Mouse (Mus musculus): Measurements from ENCODE around the gene Fam118b.

The Fam118b gene

DNA sequence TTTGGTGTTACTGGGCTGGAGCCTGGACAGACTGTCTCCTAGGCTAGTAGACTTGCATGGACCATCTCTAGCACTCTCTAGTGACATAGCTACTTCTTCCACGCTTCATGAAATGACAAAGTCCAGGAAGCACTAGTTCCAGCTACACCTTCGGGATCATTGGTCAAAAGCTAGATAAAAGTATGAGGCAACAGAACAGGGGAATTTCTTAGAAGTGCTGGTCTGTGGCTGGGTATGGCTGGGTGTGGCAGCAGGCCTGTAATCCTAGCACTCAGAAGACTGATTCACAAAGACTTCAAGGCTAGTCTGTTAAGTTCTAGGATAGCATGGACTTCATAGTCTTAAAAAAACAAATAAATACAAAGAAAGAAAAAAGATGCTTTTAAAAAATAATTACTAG lies 4.2 kb downstream of the Fam118b start:
- DNase-seq: no peak

DNA sequence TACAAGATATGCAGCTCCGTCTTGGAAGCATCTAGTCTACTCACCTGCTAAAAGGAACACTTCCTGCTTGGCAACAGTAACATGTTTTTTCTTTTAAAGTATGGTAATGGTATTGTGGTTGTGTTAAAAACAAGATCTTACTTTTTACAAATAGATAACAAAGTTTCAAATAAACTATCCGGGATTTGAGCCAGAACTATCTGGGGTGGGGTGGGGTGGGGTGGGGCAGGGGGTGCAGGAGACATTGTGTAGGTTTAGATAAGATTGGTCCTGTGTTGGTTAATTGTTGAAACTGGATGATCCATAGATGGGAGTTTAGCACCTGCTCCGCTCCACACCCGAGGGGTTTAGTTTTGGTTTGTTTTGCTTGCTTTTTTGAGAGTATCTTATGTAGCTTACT lies 5.2 kb downstream of the Fam118b start:
- DNase-seq: no peak

DNA sequence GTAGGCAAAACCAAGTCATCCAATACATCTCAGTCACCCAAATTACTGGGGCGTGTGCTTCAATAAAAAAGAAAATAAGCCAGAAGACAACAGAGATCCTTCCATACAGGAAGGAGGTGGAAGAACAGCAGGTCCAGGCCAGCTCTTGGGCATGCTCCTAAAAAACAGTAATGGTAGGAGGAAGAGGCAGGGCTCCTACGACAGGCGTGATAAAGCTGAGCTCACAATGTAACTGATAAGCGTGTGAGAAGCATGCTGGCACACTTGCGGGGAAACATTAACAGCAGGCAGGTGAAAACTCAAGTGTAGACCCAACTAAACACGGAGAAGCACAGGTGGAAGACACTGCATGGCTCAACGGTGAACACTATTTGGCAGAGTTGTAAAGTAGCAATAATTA lies 10.2 kb downstream of the Fam118b start:
- no peak for DNase-seq

DNA sequence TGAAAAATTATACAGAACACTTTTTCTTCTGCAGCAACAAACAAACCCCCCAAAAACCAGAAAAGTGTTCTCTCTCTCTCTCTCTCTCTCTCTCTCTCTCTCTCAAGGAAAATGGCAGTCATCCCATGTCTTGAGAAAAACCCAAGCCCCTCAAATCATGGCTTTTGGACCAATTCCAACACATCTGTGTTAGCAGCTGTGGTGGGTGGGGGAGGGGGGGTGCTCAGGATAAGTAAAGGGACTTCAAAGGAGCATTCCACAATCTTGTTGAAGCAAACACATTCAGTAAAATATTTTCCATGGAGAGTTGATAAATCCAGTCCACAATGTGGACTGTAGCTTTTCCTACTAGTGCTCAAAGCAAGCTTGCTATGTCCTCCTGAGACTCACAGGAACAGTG lies 18.1 kb downstream of the Fam118b start:
- DNase-seq: no peak

DNA sequence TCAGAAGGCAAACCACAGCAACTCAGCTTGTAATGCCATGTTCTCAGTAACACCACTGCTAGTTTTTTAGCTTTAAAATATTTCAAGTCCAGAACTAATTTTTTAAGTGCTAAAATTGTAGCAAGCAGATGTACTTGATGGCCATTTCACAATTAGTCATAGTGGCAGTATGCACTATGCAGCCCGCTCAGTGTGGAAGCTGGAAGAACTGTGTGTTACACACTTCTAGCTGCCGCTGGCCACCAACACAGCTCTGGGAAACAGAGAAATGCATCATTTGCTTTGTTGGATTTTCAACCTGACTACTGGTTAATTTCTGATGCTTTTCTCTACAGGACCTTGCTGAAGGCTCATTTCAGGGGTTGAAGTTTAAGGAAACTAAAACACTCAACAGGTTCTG lies 20.2 kb downstream of the Fam118b start:
- no peak for DNase-seq

DNA sequence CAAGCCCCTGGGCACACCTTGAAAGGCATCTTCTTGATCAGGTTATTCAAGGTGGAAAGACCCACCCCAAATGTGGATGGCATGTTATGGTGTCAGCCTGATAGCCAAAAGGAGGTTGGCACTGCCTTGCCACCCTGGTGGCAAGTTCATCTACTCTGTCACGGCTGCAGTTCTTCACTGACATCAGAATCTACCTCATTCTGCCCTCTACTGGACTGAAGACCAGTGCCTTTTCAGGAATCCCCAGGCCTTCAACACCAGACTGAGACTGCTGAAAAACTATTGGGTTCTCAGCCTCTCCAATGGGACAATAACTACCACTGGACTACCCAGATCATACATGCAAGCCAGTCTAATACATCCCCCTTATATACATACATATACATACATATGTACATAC lies 27.9 kb downstream of the Fam118b start:
- DNase-seq: no peak

DNA sequence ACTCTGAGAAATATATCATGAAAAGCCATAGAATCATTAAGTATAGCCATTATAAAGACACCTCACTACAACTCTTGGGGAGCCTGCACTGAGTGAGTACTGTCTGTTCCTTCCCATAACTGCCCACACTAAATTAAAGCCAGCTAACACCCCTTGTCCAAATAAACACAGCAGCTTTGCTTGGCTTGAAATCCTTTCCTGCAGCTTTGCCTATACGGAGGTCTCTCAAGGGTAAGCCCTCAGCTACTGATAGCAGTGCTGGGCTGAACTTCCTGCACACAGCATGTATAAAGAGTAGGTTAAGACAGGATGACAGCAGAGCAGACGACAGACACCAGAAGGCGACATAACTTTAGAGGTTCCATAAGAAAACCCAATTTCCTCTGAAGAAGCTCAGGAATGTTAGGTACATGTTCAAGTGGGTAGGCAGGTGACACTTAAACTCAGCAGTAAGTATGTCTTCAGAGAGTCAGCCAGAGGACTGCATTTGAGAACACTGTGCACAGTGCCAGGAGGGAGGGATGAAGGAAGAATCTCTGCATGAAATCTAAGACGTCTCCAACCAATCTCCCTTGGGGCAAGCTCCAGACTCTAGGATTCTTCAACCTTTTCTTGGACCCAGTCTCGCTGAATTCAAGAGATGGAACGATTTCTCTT lies 28.6 kb downstream of the Fam118b start:
- no peak for DNase-seq

DNA sequence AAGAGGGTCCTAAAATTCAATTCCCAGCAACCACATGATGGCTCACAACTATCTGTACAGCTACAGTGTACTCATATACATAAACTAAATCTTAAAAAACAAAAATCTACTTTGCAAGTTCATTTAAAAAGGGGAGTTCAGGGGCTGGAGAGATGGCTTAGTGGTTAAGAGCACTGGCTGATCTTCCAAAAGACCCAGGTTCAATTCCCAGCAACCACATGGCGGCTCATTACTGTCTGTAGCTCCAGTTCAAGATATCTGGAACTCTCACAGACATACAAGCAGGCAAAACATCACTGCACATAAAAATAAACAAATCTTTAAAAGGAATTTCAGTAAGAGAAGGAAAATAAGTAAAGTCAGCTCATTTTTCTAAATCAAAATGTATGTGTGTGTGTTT lies 29.2 kb downstream of the Fam118b start:
- no peak for DNase-seq

DNA sequence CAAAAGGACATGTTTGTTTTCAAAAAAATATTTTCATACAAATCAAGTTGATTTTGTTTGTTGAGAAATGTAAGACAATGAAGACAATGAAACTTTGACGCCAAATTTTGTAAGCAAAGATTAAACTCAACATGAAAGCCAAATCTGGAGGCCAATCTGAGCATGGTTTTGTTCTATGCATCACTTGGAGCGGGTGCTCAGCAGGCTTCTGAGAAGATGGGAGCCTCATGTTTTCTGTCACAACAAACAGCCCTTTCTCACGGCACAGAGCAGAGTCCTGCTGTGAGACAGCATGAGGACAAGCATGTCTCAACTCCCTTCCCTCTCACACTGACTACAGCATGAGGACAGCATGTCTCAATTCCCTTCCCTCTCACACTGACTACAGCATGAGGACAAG lies 31.6 kb downstream of the Fam118b start:
- no peak for DNase-seq

DNA sequence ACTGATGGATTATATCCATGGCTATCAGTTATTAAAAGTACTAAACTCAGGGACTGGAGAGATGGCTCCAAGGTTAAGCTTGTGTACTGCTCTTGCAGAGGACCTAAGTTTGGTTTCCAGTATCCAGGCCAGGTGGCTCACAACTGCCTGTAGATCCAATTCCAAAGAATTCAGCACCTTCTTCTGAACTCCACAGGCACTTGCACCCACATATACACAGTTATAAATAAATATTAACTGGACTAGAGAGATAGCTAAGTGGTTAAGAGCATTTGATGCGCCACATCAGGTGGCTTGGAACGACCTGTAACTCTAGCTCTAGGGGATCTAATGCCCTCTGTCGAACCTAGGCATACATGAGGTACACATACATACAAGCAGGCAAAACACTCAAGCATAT lies 38.9 kb downstream of the Fam118b start:
- no peak for DNase-seq

DNA sequence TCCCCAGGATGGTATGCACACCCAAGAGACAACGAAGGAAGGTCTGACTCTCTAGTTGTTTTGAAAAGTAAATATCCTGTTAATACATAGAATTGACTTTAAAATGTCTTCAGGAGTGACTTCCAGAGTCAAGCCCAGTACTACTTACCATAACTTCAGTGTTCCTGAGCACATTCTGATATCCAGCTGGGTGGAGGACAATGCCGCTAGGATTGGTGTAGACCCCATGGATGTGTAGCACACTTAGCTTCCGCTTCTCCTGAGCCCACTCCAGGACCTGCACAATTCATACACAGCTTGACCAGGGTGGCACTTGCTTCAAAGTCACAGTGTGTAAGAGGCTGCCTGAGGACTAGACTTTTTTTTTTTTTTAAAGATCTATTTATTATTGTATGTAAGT lies 44.1 kb downstream of the Fam118b start:
- no peak for DNase-seq

DNA sequence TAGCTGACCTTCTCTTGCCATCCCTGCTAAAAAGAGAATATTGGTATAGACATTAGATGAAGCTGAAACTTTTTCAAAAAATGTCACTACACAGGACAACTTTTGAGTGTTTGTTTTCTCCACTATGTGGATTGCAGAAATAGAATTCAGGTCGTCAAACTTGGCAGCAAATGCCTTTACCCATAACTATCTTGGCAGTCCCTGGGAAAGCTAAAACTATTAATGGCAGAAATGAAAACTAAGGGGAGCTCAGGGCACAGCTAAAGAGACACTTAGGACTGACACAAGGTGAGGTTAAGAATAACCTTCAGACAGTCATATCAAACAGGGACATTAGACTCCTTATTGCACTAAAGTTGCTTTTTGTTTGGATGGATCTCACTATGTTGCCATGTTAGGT lies 49.6 kb downstream of the Fam118b start:
- no peak for DNase-seq

DNA sequence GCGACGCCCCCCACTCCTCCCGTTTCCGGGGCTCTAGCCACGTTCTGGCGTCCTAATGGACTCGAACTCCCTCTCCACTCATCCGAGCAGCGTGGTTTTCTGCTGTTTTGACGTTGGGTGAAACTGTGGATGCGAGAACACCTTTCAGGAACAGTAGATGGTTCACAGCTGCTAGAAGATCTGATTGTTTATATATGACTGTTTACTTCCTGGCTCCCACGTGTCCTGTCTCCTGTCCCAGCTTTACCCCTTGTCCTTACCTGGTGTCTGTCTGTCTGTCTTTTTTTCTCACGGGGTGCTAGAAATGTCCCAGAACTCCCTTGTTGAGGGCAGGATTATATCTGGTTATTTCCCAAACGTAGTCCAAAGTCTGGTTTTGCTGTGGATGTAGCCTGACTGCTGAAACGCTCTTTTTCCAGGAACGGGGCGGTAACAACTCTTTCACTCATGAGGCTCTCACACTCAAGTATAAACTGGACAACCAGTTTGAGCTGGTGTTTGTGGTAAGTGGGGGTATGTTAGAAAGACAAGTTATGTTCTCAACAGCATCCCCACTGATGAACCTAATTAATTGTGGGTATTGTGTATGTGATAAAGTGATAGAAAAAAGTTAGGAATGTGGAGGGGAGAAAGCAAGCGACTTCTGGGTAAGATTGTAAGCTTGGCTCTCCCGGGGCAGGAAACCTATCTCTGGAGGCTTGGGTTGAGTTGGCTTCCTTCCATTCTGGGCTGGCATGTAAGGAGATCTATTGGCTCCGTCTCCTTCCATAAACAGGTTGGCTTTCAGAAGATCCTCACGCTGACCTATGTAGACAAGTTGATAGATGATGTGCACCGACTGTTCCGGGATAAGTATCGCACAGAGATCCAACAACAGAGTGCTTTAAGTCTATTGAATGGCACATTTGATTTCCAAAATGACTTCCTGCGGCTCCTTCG lies 55.8 kb downstream of the Fam118b start:
- DNase-seq: peak; percentile 14 to 17

DNA sequence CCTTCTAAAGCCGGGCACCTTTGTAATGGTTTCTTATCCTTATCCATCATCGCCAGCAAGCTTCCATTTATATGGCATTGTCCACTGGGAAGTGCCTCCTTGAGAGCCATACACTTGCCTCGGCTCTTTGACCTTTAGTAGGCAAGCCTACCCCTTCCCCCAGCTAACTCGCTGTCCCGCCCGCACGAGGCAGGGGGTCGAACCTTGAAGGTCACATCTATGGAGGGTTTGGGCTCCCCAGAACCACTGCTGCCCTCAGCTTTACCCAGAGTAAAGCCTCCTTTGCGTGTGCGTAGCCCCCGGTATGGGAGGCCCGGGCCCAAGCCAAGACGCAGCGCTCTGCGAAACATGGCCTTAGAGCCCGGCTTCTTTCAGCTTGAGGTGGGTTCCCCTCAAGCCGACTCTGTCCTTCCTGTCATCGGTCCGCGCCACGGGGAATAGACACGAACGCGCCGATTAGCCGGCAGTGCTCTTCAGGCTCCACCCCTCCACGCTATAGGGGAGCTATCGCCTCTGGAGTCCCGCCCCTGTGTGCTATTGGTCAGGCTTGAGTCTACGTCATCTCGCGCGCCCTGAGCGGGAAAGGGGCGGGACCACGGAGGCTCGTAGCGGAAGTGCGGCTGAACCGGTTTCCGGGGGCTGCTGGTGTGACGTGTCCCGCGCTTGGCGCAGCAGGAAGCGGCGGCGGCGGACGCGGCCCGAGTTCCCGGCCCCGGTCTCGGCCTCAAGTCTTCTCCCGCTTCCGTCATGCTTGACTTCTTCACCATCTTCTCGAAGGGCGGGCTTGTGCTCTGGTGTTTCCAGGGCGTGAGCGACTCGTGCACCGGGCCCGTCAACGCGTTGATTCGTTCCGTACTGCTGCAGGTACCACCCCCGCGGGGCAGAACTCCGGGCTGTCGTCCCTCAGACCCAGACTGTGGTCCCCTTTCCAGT lies 56.8 kb downstream of the Fam118b start, which contains the start of gene Foxred1:
Gene Foxred1 (minus strand): TSS at position 514 of the 933 bp plus-strand sequence.
- DNase-seq: peak; percentile 99

DNA sequence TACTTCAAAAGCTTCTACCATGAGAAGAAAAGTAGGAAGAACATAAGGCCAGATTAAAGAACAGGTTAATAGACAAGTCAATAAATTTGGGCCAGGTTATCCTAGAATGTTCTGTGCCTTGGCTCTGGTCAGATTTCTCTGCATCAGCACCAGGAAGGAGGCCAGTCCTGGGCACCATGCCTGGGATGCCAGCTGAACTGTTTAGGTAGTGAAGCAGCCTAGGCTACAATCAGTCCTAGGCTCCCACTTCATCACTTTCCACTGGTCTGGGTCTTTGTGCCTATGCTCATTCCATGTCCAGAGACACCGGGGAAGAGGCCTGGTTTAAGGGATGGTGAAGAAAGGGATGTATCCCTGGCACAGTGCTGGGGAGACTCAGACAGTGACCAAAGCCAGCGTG lies 63.2 kb downstream of the Fam118b start:
- no peak for DNase-seq

DNA sequence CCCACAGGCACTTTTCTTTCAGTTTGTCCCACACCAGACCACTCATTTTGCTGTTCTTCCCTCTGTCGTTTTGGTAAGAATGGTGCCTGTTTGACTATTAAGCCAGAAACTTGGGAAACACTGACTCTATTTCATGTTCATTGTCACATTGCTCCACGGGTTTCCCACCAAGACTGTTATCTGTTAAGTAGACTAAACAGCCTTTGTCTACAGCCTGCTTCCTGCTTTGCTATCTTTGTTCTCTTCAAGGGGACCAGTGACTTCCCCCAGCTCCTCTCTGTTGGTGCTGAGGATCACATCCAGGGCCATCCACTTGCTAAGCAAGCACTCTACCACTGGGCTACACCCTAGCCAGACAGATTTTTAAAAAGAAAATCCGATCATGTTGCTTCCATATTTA lies 64.1 kb downstream of the Fam118b start:
- DNase-seq: no peak

DNA sequence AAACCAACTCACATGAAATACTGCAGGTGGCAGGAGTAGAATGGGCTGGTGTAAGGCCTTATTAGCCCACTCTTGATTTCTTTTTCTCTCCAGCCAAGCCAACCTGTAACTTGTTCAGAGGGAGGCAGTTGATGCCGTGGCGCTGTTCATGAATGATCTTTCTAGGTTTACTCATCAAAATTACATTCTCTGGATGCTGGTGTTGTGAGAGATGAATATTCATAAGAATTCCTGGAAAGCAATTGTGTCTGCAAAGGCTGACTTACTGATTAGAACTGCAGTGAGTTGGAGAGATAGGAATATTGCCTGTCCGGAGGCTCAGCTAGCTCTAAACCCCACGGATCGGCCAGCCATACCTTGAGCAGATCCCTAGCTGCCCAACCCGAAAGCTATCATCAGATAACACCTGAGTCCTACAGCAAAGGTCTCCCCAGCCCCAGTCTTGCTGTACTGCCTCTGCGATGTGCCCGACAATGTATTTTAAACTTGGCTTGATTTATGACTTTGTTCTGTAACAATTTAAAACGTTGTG lies 67.0 kb downstream of the Fam118b start:
- DNase-seq: no peak

DNA sequence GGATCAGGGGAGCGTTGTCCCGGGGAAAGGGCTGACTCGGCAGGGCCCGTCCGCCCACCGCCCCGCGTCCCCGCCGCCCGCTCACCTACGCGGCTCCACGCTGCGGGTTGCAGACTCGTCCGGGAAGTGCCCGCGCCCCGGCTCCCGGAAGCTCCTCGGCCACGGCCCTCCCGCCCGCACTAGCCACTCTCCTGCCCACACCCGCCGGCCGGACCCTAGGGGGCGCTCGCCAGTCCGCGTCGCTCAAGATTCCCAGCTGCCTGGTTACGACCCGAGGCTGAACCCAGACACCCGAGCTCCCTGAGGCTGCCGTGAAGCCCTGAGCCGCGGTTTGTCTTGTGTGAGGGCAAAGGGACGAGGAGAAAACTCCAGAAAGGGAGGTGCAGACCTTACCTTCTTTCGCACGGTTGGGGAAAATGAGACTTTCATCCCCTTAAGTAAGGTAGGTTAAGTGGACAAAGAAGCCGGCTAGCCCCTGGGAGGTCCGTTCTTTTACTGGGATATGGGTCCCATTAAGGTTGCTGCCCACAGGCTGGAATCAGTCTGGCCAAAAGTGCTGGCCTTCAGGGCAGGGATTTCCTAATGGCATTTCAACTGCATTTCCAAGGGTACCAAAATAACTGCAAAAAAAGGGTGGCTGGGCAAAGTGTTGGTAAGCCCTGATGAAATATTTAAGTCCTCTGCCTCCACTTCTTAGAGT lies 67.7 kb downstream of the Fam118b start, which contains the start of the genes Srpr and Tirap:
Gene Srpr (plus strand): TSS at position 404 of the 700 bp plus-strand sequence.
Gene Tirap (minus strand): TSS at position 520 of the 700 bp plus-strand sequence.
- DNase-seq: peak; percentile 94 to 98

DNA sequence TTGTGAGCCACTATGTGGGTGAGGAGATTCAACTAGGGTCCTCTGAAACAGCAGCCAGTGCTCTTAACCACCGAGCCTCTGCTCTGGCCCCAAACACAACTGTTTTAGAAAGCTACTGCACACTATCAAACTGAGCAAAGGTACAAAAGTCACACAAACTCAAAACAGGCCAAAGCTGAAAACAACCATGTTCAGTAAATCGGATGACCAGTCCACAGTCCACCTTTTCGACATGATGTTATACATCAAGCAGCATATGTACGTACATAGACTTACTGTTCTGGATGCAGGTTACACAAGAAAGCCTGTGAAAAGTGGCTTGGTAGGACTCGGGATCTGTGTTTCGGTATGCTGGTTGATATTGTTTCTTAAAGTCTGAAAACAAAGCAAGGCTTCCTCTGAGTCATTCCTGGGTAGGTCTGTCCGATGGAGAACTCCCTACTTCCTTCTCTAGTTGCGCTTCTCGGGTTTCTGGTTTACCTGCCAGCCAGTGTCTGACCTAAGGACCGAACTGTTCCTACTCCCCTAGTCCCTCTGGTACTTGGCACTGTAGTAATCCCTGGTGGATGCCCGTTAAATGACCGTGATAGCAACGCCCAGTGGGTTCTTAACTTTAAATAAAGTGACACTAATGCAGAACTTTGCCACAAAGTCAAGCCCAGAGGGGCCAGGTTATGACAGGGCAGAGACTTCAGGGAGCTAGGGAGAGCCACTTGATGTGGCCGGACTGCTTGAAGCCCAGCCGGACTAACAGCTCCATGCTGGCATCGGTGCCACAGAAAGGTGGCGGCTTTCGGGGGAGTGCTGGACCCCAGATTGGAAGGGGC lies 68.4 kb downstream of the Fam118b start:
- DNase-seq: peak in 1 of 2 experiments; percentile 8

DNA sequence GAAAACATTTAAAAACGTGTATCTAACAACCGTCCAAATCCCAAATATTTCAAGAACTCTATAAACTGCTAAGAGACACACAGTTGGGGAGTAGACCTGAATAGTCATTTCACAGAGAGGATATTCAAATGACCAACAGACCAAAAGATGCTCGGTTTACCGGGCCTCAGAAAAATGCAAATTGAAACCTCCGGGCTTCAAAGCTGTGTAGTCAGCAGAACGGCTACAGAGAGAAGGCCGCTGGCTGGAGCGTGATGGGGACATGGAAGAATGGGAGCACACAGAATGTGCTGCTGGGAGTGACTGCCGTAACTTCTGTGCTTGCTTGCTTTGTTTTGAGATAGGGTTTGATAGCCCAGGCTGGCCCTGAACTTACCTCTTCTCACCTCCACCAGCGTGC lies 69.3 kb downstream of the Fam118b start:
- no peak for DNase-seq

DNA sequence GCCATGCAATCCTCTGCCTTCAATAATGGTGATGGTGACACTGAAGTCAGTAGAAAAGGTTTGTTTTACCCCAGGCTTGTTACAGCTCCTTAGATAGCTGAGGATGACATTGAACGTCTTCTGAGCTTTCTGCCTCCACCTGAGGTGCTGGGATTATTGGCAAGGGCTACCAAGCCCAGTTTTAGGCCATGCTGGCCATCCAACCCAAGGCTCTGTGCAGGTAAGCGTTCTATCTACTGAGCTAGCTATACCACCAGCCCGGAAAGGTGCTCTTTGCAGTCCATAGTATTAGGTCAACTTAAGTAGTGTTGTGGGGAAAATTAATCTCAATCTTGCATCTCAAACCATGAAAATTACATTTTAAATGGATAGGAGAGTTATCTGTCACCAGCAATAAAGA lies 70.0 kb downstream of the Fam118b start:
- no peak for DNase-seq

All from kidney, postnatal 36 days (tissue).